Mouse (Mus musculus): ENCODE data around the gene Heyl.
"Not testable (repeated sequence)": the region's sequence is repeated elsewhere in the genome, so short reads cannot be mapped to it uniquely, and the experiment has no call there.

Gene Heyl

GRCm38 (mm10) chr4:123286790-123287189 lies 53.4 kb downstream of the Heyl start:
- DNase-seq (ENCODE audit: low spot score), result no peak

GRCm38 (mm10) chr4:123289038-123289437 lies 55.7 kb downstream of the Heyl start:
- no peak for DNase-seq (ENCODE audit: low spot score)

GRCm38 (mm10) chr4:123292390-123292789 lies 59.0 kb downstream of the Heyl start:
- DNase-seq (ENCODE audit: low spot score), result no peak

- no peak for DNase-seq (ENCODE audit: low spot score)
These were observed 59.6 kb downstream of the Heyl start for GRCm38 (mm10) chr4:123292989-123293388.

GRCm38 (mm10) chr4:123293661-123294443 lies 60.5 kb downstream of the Heyl start:
- DNase-seq (ENCODE audit: low spot score), result no peak

GRCm38 (mm10) chr4:123295026-123295425 lies 61.7 kb downstream of the Heyl start:
- DNase-seq (ENCODE audit: low spot score), result not testable (repeated sequence)

GRCm38 (mm10) chr4:123295516-123296147 lies 62.3 kb downstream of the Heyl start:
- no peak for DNase-seq (ENCODE audit: low spot score)

- no peak for DNase-seq (ENCODE audit: low spot score)
These were observed 62.8 kb downstream of the Heyl start for GRCm38 (mm10) chr4:123296148-123296534.

- DNase-seq (ENCODE audit: low spot score), result no peak
These were observed 64.0 kb downstream of the Heyl start for GRCm38 (mm10) chr4:123297195-123297960.

- no peak for DNase-seq (ENCODE audit: low spot score)
These were observed 64.9 kb downstream of the Heyl start for GRCm38 (mm10) chr4:123298226-123298625.

GRCm38 (mm10) chr4:123298980-123299670 lies 65.8 kb downstream of the Heyl start:
- no peak for DNase-seq (ENCODE audit: low spot score)
